Mouse (Mus musculus) E14TG2a.4 (cell line): ENCODE measurements around the gene Gm13693.

Experiments
- CTCF ChIP-seq: conservative IDR thresholded peaks from 2 replicates; pipeline ENCODE4 v1.5.1; 2014; ENCODE audit warnings: low read length
- NANOG ChIP-seq: IDR thresholded peaks from 2 replicates; pipeline ENCODE4 v1.6.1; 2014; ENCODE audit warnings: borderline replicate concordance, low read length, mixed read lengths
- POU5F1 ChIP-seq: IDR thresholded peaks from 2 replicates; pipeline ENCODE4 v1.6.1; 2014; ENCODE audit warnings: low read length, borderline replicate concordance

- TF ChIP-seq CTCF (no peak), POU5F1 (no peak), NANOG (no peak)
These were observed 20.4 kb upstream of the Gm13693 start, which contains the start of gene Zswim2 for GRCm38 (mm10) chr2:83940931-83941361.
